Mouse (Mus musculus) kidney, adult 10 weeks (tissue): Measurements from ENCODE around the gene Rtcb. TPM values are rescaled to one million over a fixed set of nuclear protein-coding genes. Genes with fewer than 3 reads are reported as not detected.

Experiments used
- polyA plus RNA-seq: library from polyadenylated mRNA; stranded (reverse); fragments of 350-450 nt; fragmentation: Illumina TruSeq; extraction: RNeasy Lipid Tissue Mini Kit (QIAGEN cat#74804); gene quantifications from one replicate; pipeline ENCODE4 v1.2.3, GENCODE M21; 2014; ENCODE audit warnings: low read depth, low replicate concordance

Rtcb gene
- polyA plus RNA-seq: 33.4 TPM

DNA sequence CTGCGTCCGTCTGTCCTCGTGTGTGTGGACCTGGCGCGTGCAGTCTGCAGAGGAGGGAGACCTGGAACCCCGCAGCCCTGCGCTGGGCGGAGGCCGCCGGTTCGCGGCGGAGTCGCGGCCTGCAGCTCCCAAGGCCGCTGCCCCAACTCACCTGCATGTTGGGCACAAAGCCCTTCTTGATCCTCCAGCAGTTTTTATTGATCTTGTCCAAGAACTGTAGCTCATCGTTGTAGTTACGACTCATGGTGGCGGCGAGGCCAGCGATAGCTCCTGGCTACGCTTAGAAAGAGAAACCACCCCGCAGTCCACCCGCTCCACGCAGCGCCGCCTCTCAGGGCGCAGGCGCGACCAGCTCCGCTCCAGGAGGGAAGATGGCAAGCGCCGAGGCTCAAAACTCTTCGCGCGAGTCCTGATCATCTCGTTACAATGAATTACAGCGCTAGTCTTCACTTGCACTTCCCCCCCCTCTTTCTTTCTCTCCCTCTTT, at the start of gene Rtcb:
Gene Rtcb (minus strand): TSS at position 360 of the 487 bp plus-strand sequence.

GRCm38 (mm10) chr10:85927676-85928445, 29.8 kb downstream of the Rtcb start, which contains the start of gene Ascl4:
Ascl4 (plus strand) TSS chr10:85927681.

GRCm38 (mm10) chr10:85916498-85917309, 40.9 kb downstream of the Rtcb start, which contains the start of gene Prdm4:
Prdm4 (minus strand) TSS chr10:85917142.

Other genes starting within 250 kb of the Rtcb start
- 29.6 TPM for gene Pwp1, start 128.3 kb downstream of the Rtcb start, polyA plus RNA-seq
- gene Prdm4, start 40.7 kb downstream of the Rtcb start, polyA plus RNA-seq: 14.4 TPM
- gene Ascl4, start 30.1 kb downstream of the Rtcb start, polyA plus RNA-seq: 0.77 TPM
- not detected for gene Bpifc, start 54.1 kb upstream of the Rtcb start, polyA plus RNA-seq
- gene Fbxo7, start 64.1 kb upstream of the Rtcb start, polyA plus RNA-seq: 39.1 TPM